Mouse (Mus musculus): ENCODE measurements around the gene Atxn7l2. TPM values are rescaled to one million over a fixed set of nuclear protein-coding genes. Genes with fewer than 3 reads are reported as not detected.

The Atxn7l2 gene
- polyA plus RNA-seq, 1 experiment, result 2.7 TPM

DNA sequence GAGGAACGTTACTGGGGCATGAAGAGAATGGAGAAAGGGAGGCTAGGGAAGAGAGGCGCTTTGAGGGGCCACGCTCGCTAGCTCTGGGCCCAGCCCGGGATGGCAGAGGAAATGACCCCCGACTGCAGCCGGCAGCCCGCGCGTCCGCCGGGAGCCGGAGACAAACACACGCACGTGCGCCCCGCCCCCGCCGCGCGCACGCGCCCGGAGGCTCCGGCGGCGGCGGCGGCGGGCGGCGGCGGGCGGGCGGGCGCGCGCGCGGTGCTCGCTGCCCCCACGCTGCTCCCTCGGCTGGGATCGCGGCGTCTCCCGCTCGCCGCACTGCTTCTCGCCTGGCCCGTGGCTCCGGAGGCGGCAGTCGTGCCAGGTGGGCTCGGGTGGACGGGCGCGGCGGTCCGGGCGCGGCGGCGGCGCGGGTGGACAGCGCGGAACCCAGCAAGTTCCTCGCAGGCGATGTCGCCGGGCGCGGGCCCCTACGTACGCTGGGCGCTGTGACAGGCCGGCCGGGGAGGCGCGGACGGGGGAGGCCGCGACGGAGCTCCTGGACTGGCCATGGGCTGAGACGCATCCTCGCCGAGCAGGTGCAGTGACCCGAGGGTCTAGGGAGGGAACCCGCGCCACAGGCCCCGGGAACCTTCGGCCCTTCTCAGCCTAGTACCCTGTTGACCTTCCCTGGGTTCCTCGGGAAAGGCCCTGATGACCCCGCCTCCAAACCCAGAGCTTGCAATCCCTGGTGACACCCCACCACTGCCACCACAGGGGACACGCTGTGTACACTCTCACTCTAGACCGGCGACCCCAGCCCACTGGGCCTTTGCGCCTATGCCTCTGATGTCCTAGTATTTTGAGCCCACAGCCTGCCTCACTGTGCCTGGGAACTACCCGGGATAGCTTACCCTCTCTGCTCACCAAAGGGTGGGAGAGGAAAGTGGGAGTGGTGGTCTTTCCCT is 24.4 kb downstream of the Atxn7l2 start, which contains the start of gene Amigo1:
Gene Amigo1 (plus strand): TSS at position 238 of the 950 bp plus-strand sequence.
- H3K36me3 ChIP-seq (ENCODE audit: control insufficient read depth, insufficient read depth), result no peaks in the 10 kb centered on the region
- peak within 1 kb of the TSS; percentile 78 for H3K4me2 ChIP-seq (ENCODE audit: low read depth)
- TF ChIP-seq E2F4 (IDR thresholded peaks at IDR 0.05; ENCODE audit: insufficient read depth) (no peak), POLR2A (IDR thresholded peaks at IDR 0.05; ENCODE audit: insufficient read length, low read depth) (peak; percentile 42), REST (IDR thresholded peaks at IDR 0.05; ENCODE audit: insufficient read depth, insufficient read length) (no peak), MYOG (IDR thresholded peaks at IDR 0.05; ENCODE audit: control insufficient read depth in 1 of 3, insufficient read depth in 1 of 3, insufficient read length in 2 of 3, low read depth in 2 of 3) (peak in 1 of 3 experiments; percentile 25), SRF (IDR thresholded peaks at IDR 0.05; ENCODE audit: control insufficient read depth, insufficient read length, low read depth) (no peak)
- peak within 1 kb of the TSS; percentile 44 for H3ac ChIP-seq (ENCODE audit: control insufficient read depth, insufficient read length)
- H3K27me3 ChIP-seq (ENCODE audit: control insufficient read depth, insufficient read depth, insufficient read length), result no peaks in the 10 kb centered on the region
- peak within 1 kb of the TSS; percentile 17 for H3K4me3 ChIP-seq
- no peaks in the 10 kb centered on the region for H3K79me2 ChIP-seq (ENCODE audit: control insufficient read depth, insufficient read depth)

DNA sequence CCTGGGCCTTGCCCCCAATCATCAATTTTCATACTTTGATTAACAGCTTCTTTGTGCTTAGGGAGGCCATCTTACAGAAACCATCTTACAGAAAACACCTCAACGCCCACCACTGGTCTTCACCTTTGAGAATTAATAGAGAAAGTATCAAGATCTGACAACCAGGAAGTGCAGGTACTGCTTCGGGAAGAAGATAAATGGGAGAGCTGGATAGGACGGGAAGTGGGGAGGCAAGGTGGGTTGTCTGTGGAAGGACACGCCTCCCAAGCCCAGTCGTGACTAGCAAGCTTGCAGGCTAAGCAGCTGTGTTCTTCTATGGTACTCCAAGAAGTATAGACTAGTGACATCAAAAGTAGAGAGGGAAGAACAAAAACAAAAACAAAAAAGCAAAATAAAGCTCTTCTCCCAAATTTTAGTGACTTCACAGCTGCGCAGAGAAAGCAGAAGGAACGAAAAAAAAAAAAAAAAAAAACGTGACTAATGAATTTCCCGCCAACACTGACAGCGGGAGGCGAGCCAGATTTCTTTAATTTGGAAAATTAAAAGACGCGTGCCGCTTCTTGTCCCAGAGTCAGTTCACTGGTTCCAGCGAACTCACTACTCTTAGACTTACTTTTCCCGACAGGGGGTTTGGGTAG is 25.2 kb downstream of the Atxn7l2 start:
- Histone ChIP-seq H3K36me3 (ENCODE audit: control insufficient read depth, insufficient read depth) (no peaks in the 10 kb centered on the region), H3K79me2 (ENCODE audit: control insufficient read depth, insufficient read depth) (no peaks in the 10 kb centered on the region), H3K4me2 (ENCODE audit: low read depth) (peak overlapping the region; percentile 78), H3K27me3 (ENCODE audit: control insufficient read depth, insufficient read depth, insufficient read length) (peaks cover under 1% of the 10 kb centered on the region), H3ac (ENCODE audit: control insufficient read depth, insufficient read length) (peak overlapping the region; percentile 44), H3K4me3 (peak overlapping the region; percentile 17)
- TF ChIP-seq POLR2A (IDR thresholded peaks at IDR 0.05; ENCODE audit: insufficient read length, low read depth), result no peak
- TF ChIP-seq TCF12 (IDR thresholded peaks at IDR 0.05; ENCODE audit: insufficient read depth, poor library complexity, severe bottlenecking), result no peak
- TF ChIP-seq CEBPB (IDR thresholded peaks at IDR 0.05; ENCODE audit: insufficient read depth, poor library complexity, severe bottlenecking), result no peak
- TF ChIP-seq MYOG (IDR thresholded peaks at IDR 0.05; ENCODE audit: control insufficient read depth in 1 of 3, insufficient read depth in 1 of 3, insufficient read length in 2 of 3, low read depth in 2 of 3), result no peak
- TF ChIP-seq SRF (IDR thresholded peaks at IDR 0.05; ENCODE audit: control insufficient read depth, insufficient read length, low read depth), result no peak
- no peak for TF ChIP-seq MYOD1 (IDR thresholded peaks at IDR 0.05; ENCODE audit: control insufficient read depth in 1 of 3, insufficient read length in 2 of 3, low read depth in 2 of 3)
- no peak for TF ChIP-seq POLR2AphosphoS2 (IDR thresholded peaks at IDR 0.05; ENCODE audit: insufficient read length, low read depth)
- TF ChIP-seq MAX (IDR thresholded peaks at IDR 0.05; ENCODE audit: low read depth), result no peak
- no peak for TF ChIP-seq TCF3 (IDR thresholded peaks at IDR 0.05; ENCODE audit: insufficient read length, low read depth)
- no peak for TF ChIP-seq USF1 (IDR thresholded peaks at IDR 0.05; ENCODE audit: low read depth)
- TF ChIP-seq REST (IDR thresholded peaks at IDR 0.05; ENCODE audit: insufficient read depth, insufficient read length), result no peak
- TF ChIP-seq E2F4 (IDR thresholded peaks at IDR 0.05; ENCODE audit: insufficient read depth), result no peak

DNA sequence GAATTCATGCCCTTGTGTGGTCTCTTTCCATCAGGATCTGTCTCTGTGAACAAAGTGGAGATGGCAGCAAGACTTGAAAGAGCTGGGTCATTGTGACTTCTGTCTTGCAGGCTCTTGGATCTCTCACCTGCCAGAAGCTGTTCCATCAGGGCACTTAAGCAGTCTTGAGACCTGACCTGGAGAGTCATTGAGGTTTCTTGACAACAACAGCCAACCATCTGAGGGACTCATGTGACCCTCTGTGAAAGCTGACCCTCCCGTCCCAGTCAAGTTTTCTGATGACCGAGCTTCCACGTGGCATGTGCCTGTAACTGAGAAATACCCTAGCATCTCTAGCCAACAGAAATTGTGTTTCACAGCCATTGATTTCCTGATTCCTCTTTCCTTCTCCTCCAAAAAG is 26.0 kb downstream of the Atxn7l2 start:
- Histone ChIP-seq H3K4me2 (ENCODE audit: low read depth) (no peak overlapping the region), H3K36me3 (ENCODE audit: control insufficient read depth, insufficient read depth) (no peaks in the 10 kb centered on the region), H3K27me3 (ENCODE audit: control insufficient read depth, insufficient read depth, insufficient read length) (peaks cover 5% of the 10 kb centered on the region), H3K4me3 (no peak overlapping the region), H3K79me2 (ENCODE audit: control insufficient read depth, insufficient read depth) (no peaks in the 10 kb centered on the region), H3ac (ENCODE audit: control insufficient read depth, insufficient read length) (no peak overlapping the region)
- TF ChIP-seq CEBPB (IDR thresholded peaks at IDR 0.05; ENCODE audit: insufficient read depth, poor library complexity, severe bottlenecking) (no peak), POLR2AphosphoS2 (IDR thresholded peaks at IDR 0.05; ENCODE audit: insufficient read length, low read depth) (no peak), MAX (IDR thresholded peaks at IDR 0.05; ENCODE audit: low read depth) (no peak), MYOD1 (IDR thresholded peaks at IDR 0.05; ENCODE audit: control insufficient read depth in 1 of 3, insufficient read length in 2 of 3, low read depth in 2 of 3) (no peak), USF1 (IDR thresholded peaks at IDR 0.05; ENCODE audit: low read depth) (no peak), SRF (IDR thresholded peaks at IDR 0.05; ENCODE audit: control insufficient read depth, insufficient read length, low read depth) (no peak), E2F4 (IDR thresholded peaks at IDR 0.05; ENCODE audit: insufficient read depth) (no peak), REST (IDR thresholded peaks at IDR 0.05; ENCODE audit: insufficient read depth, insufficient read length) (no peak), TCF3 (IDR thresholded peaks at IDR 0.05; ENCODE audit: insufficient read length, low read depth) (no peak), TCF12 (IDR thresholded peaks at IDR 0.05; ENCODE audit: insufficient read depth, poor library complexity, severe bottlenecking) (no peak), POLR2A (IDR thresholded peaks at IDR 0.05; ENCODE audit: insufficient read length, low read depth) (no peak), MYOG (IDR thresholded peaks at IDR 0.05; ENCODE audit: control insufficient read depth in 1 of 3, insufficient read depth in 1 of 3, insufficient read length in 2 of 3, low read depth in 2 of 3) (no peak)

DNA sequence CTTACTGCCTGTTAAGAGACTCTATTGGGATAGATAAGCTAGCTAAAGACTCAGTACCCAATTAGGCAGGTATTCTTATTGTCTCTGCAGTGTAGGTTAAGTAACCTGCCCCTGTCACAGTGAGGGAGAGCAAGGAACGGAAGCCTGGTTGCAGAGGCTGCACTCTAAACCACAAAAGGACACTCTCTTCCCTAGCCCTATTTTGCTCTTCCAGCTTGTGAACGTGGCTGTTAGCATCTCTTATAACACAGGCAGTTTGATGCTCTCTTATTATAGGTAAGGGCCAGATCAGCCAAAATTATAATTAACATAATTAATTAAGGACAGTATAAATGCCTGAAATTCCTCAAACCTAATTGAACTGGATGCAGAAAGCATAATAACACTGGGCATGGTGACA is 30.2 kb downstream of the Atxn7l2 start:
- no peak overlapping the region for H3ac ChIP-seq (ENCODE audit: control insufficient read depth, insufficient read length)
- no peaks in the 10 kb centered on the region for H3K79me2 ChIP-seq (ENCODE audit: control insufficient read depth, insufficient read depth)
- H3K36me3 ChIP-seq (ENCODE audit: control insufficient read depth, insufficient read depth), result no peaks in the 10 kb centered on the region
- peaks cover 25% of the 10 kb centered on the region for H3K27me3 ChIP-seq (ENCODE audit: control insufficient read depth, insufficient read depth, insufficient read length)
- no peak overlapping the region for H3K4me3 ChIP-seq
- no peak overlapping the region for H3K4me2 ChIP-seq (ENCODE audit: low read depth)
- TF ChIP-seq REST (IDR thresholded peaks at IDR 0.05; ENCODE audit: insufficient read depth, insufficient read length) (no peak), USF1 (IDR thresholded peaks at IDR 0.05; ENCODE audit: low read depth) (no peak), SRF (IDR thresholded peaks at IDR 0.05; ENCODE audit: control insufficient read depth, insufficient read length, low read depth) (no peak), MYOG (IDR thresholded peaks at IDR 0.05; ENCODE audit: control insufficient read depth in 1 of 3, insufficient read depth in 1 of 3, insufficient read length in 2 of 3, low read depth in 2 of 3) (no peak), POLR2A (IDR thresholded peaks at IDR 0.05; ENCODE audit: insufficient read length, low read depth) (no peak), TCF12 (IDR thresholded peaks at IDR 0.05; ENCODE audit: insufficient read depth, poor library complexity, severe bottlenecking) (no peak), MAX (IDR thresholded peaks at IDR 0.05; ENCODE audit: low read depth) (no peak), TCF3 (IDR thresholded peaks at IDR 0.05; ENCODE audit: insufficient read length, low read depth) (no peak), MYOD1 (IDR thresholded peaks at IDR 0.05; ENCODE audit: control insufficient read depth in 1 of 3, insufficient read length in 2 of 3, low read depth in 2 of 3) (no peak), CEBPB (IDR thresholded peaks at IDR 0.05; ENCODE audit: insufficient read depth, poor library complexity, severe bottlenecking) (no peak), POLR2AphosphoS2 (IDR thresholded peaks at IDR 0.05; ENCODE audit: insufficient read length, low read depth) (no peak), E2F4 (IDR thresholded peaks at IDR 0.05; ENCODE audit: insufficient read depth) (no peak)

Data from myocyte (in vitro differentiated cells).